Mouse (Mus musculus): Measurements from ENCODE around the gene 1700113H08Rik. TPM values are rescaled to one million over a fixed set of nuclear protein-coding genes. Genes with fewer than 3 reads are reported as not detected.

Gene 1700113H08Rik
- total RNA-seq, 2 experiments from 2014 or later, result not detected

GRCm38 (mm10) chr10:87058926-87059325 lies 1.1 kb downstream of the 1700113H08Rik start:
- ATAC-seq (replicated peaks; ENCODE audit: poor library complexity), result no peak

DNA sequence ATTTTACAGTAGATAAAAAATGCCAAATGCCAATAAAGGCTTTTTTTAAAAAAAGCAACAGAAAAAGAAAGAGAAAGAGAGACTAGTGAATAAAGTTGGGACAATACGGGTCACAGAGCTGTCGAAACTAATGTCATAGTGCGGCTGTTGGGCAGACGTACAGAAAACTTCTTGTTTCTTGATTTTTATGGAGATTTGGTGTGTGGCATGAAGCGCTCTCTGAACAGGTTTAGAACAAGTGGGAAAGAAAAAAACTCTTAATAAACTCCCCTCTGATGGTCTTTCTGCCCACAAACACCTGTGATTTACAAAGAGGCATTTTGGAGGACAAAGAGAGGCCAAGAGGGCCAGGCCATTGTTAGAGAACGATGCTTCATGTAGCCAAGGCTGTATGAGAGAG lies 1.6 kb downstream of the 1700113H08Rik start:
- no peak for ATAC-seq (replicated peaks; ENCODE audit: poor library complexity)

DNA sequence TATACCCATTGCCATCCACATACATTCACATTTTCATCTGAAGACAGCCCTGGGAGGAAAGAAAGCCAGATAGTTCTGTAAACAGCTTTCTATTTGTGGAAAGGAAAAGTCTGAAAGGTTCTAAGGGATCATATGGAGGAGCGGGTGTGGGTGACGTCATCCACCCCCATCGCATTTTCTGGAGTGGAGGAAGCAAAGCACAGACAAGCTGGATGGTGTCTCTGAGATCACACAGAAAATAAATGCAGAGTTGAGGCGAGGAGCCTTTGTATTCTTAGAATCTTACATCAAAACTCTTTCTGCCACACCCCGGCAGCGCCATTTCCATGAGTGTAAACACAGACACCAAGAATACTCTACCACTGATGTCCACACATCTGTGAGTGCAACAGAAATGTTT lies 26.4 kb downstream of the 1700113H08Rik start:
- ATAC-seq (replicated peaks; ENCODE audit: poor library complexity), result no peak

- no peak for ATAC-seq (replicated peaks; ENCODE audit: poor library complexity)
Observed at GRCm38 (mm10) chr10:87087646-87088045, 29.8 kb downstream of the 1700113H08Rik start.

GRCm38 (mm10) chr10:87094249-87094648 lies 36.4 kb downstream of the 1700113H08Rik start:
- peak; percentile 86 for ATAC-seq (replicated peaks; ENCODE audit: poor library complexity)

- ATAC-seq (replicated peaks; ENCODE audit: poor library complexity), result no peak
Observed at GRCm38 (mm10) chr10:87098722-87099121, 40.9 kb downstream of the 1700113H08Rik start.

DNA sequence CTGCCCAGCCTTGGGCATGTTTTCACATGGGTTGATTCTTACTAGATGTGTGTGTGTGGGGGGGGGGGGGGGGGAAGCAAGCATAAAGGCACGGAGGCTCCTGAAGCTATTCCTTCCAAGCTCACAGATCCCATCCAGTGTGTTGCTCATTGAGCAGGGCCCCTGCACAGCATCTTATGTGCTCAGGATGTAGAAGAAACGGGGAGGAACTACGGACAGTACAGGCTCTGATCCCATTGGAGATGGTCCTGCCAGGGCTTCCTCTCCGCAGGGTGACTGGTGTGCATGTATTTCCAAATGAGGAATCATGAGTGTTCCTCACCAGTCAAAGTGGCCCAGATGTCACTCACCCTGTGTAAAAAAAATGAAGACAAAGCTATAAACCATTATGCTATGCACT lies 42.8 kb downstream of the 1700113H08Rik start:
- no peak for ATAC-seq (replicated peaks; ENCODE audit: poor library complexity)

GRCm38 (mm10) chr10:87101265-87101950 lies 43.6 kb downstream of the 1700113H08Rik start:
- ATAC-seq (replicated peaks; ENCODE audit: poor library complexity), result no peak

DNA sequence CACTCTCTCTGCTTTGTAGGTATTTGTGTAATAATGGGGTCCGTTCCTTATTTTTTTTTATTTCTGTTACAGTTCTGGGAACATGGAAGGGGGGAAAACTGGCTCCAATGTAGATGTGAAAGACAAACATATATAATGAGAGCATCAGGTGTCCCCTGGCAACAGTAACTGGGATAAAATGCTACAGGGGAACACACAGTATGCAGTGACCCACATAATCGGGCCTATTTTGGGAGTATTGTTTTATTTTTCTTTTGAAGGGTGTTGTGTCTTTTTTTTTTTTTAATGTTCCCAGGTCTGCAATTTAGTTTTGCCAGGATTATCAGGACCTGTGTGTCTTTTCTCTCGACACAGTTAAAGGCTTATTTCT lies 44.1 kb downstream of the 1700113H08Rik start:
- no peak for ATAC-seq (replicated peaks; ENCODE audit: poor library complexity)

- ATAC-seq (replicated peaks; ENCODE audit: poor library complexity), result no peak
Observed at GRCm38 (mm10) chr10:87102455-87102854, 44.6 kb downstream of the 1700113H08Rik start.

GRCm38 (mm10) chr10:87103286-87103685 lies 45.4 kb downstream of the 1700113H08Rik start:
- peak; percentile 54; the same call in 1 of the 2 replicates for ATAC-seq (replicated peaks; ENCODE audit: poor library complexity)

GRCm38 (mm10) chr10:87107565-87108297 lies 49.9 kb downstream of the 1700113H08Rik start:
- ATAC-seq (replicated peaks; ENCODE audit: poor library complexity), result peak; percentile 68

DNA sequence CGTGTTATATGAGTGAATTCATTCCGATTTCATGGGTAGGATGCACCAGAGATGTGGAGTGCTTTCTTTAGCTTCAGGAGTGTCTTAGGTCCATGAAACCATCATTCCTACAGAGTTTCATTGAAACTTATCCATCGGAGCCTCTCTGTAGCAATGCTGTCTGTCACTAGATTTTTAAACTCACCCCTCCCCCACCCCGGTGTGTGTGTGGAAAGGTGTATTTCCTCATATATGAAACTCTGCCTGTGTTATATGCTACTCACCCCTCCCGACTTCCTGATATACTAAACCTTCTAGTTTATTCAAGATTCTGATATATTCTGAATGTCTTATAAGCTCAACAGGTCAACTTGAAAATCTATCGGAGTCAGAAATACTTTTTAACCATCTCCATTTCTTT lies 50.5 kb downstream of the 1700113H08Rik start:
- 0 out of 2 replicates have a peak, but pooled peaks have one; percentile 50 for ATAC-seq (replicated peaks; ENCODE audit: poor library complexity)

DNA sequence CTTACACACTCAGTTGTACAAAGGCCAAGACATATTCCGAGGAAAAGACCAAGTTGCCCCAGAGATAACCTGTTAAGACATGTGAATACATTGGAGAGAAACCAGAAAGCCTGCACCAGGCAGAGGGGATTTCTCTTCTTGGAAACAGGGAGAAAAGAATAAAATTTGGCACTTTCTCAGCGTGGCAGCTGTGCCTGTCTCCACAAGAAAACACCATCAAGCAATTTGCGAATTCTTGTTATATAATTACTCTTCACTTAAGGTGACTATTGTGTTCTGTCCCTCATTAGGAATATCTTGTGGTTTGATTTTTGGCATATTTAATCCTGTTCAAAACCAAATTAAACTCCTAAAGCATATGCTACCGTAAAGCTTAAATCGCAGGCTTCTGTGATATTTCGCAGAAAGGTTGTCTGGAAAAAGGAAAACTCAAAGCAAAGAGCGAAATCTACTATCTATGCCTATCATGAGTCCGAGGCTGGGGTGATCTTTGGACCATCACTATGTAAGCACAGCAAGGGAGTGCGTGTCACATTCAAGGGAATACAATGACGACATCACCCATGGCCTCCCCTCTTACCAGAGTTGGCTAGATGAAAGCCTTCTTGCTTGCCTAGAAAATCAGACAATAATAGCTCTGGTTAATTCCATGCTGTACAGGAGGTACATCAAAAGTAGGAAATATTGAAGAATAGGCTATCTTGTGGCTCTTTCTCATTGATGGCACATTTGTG lies 51.4 kb downstream of the 1700113H08Rik start:
- no peak for ATAC-seq (replicated peaks; ENCODE audit: poor library complexity)

DNA sequence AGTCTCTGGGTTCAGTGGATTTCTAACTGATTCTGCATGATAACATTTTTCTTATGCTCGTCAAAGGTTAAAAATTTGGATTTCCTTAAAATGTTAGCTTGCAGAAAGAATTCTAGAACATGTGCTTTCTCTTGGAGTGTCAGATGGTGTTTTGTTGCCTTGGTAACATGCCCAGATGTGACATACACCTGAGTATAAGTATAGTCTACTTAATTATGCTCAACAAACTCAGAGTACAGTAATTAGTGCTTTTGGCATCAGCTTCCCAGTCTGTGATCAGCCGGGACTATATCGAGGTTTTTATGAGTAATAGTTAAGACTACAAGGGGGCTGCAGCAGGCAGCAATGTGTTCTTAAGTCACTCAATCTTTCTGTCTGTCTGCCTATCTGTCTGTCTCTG lies 53.1 kb downstream of the 1700113H08Rik start:
- ATAC-seq (replicated peaks; ENCODE audit: poor library complexity), result no peak

GRCm38 (mm10) chr10:87125094-87125493 lies 67.2 kb downstream of the 1700113H08Rik start:
- ATAC-seq (replicated peaks; ENCODE audit: poor library complexity), result no peak

GRCm38 (mm10) chr10:87126186-87126824 lies 68.5 kb downstream of the 1700113H08Rik start:
- ATAC-seq (replicated peaks; ENCODE audit: poor library complexity), result no peak; the same call in 1 of the 2 replicates

DNA sequence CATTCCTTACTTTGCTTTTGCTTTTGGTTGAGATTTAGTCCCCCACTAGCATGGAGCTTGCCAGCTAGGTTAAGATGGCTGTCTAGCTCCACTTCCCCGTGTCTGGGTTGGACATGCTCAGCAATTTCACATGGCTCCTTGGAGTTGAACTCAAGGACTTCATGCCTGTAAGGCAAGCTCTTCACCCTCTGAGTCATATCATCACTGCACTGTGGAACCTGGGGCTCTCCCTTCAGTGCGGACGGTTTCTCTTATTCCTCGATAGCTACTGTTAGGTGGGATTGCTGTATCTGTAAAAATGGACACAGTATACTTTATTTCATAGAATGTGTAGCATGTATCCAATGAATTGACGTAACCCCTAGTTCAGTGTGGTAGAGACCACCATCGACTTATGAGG lies 93.2 kb downstream of the 1700113H08Rik start:
- no peak for ATAC-seq (replicated peaks; ENCODE audit: poor library complexity)

DNA sequence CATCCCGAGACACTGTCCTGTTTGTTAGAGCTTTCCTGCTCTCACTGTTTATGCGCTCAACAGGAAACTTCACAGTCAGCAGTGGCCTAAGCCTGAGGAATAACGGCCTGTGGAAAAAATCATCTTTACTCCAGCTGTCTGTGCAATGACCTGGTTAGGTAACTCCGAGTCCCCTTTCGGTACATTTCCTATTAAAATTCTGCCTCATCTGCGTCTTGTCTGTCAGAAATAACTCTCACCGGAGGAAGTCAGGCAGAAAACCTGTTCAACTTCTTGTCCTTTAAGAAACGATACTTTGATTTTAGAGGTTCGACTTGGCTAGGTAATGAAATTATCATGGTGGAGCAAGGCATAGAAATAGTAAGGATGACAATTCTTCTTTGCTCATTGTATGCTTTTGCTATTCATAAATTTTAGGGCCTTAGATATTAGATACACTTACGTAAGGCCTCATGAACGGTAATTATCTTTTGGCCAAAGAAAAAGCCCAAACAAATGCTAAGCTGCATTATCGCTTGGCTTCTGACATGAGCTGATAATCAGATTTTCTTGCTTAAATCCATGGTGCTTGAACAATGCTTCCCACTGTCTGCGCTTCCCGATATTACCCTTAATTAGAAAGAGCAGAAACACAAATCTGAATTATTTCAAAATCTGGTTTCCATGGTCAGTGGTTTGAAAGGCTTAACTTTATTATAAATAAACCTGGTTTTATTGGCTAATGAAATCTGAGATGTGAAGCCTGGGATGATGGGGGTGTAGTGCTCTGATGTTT lies 96.1 kb downstream of the 1700113H08Rik start:
- no peak for ATAC-seq (replicated peaks; ENCODE audit: poor library complexity)

DNA sequence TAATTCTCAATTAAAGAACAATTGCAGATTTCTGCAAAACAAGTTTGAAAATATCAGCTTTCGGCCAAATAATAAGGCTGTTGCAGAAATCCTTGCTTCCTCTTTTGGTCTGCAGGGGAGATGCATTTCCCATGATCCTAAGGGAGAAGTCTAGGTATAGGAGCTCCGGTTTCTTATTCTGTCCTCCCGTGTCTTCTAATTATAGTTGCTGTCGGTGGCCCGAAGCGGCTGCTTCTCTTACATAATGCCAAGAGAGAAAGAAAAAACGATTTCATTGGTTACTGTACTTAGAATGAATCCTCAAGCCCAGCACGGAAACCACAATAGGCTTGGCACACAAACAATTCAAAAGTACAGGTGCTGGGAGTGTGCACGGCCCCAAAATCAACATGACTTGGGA lies 101.9 kb downstream of the 1700113H08Rik start:
- ATAC-seq (replicated peaks; ENCODE audit: poor library complexity), result no peak
